Mouse (Mus musculus): ENCODE measurements around the gene Gm13287. TPM values are rescaled to one million over a fixed set of nuclear protein-coding genes. Genes with fewer than 3 reads are reported as not detected.
"Not testable (repeated sequence)": the region's sequence is repeated elsewhere in the genome, so short reads cannot be mapped to it uniquely, and the experiment has no call there.

The Gm13287 gene
- polyA plus RNA-seq, 1 experiment: not detected

DNA sequence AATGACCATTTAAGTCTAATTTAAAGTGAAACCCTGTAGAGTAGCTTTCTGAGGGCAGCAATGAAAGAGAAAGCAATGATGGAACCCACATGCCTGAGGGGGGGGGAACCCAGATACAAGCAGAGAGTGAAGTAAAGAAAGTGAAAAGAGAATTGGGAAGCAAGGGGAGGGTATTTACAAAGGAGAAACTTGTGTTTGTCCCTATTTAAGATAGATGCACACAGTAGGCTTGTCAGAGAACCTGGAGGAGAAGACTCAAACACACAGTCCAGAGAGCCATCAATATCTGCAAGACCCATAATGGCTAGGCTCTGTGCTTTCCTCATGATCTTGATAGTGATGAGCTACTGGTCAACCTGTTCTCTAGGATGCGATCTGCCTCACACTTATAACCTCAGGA is 16.6 kb downstream of the Gm13287 start, which contains the start of gene Ifna11:
Gene Ifna11 (plus strand): TSS at position 301 of the 400 bp plus-strand sequence.
- TF ChIP-seq GATA1 (IDR thresholded peaks at IDR 0.05; ENCODE audit: low read length): no peak

DNA sequence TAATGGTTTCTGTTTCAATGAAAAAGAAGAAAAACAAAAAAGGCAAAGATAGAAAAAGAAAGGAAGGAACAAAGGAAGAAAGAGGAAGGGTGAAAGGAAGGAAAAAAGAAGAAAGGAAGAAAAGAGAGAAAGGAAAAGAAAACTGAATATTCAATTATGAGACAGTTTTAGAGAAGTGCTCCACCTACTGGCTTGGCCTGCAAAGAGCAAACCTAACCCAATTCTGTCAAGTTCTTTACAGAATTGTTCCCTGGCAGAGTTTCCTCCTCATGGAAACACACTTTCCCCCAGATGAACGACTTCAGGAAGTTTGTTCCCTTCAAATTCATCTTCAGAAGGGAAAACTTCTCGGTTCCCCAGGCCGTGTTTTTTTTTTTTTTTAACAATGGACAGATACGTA is 19.9 kb downstream of the Gm13287 start:
- TF ChIP-seq GATA1 (IDR thresholded peaks at IDR 0.05; ENCODE audit: low read length): no peak

DNA sequence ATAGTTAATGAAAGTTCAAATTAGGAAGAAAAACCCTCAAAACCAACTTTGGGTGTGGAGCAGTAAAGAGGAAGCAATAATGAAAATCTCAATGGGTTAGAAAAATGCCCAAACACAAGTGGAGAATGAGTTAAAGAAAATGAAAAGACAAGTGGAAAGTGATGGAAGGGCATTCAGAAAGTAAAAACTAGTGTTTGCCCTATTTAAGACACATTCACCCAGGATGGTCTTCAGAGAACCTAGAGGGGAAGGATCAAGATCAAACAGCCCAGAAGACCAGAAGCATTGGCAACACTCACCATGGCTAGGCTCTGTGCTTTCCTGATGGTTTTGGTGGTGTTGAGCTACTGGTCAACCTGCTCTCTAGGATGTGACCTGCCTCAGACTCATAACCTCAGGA is 24.1 kb downstream of the Gm13287 start, which contains the start of gene Ifna6:
Gene Ifna6 (plus strand): TSS at position 301 of the 400 bp plus-strand sequence.
- TF ChIP-seq GATA1 (IDR thresholded peaks at IDR 0.05; ENCODE audit: low read length): not testable (repeated sequence)

DNA sequence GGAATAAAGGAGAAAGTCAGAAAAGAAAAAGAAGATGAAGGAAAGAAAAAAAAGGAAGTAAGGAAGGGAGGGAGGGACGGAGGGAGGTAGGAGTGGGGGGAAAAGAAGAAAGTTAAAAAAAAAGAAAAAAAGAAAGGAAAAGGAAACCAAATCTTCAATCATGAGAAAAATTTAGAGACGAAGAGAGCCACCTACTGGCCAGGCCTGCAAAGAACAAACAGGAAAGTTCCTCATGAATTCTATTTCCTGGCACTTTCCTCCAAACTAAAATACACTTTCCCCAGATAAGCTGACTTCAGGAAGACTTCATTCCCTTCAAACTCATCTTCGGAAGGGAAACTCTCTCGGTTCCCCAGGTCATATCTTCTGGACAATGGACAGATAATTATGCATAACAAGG is 27.5 kb downstream of the Gm13287 start:
- TF ChIP-seq GATA1 (IDR thresholded peaks at IDR 0.05; ENCODE audit: low read length): no peak

DNA sequence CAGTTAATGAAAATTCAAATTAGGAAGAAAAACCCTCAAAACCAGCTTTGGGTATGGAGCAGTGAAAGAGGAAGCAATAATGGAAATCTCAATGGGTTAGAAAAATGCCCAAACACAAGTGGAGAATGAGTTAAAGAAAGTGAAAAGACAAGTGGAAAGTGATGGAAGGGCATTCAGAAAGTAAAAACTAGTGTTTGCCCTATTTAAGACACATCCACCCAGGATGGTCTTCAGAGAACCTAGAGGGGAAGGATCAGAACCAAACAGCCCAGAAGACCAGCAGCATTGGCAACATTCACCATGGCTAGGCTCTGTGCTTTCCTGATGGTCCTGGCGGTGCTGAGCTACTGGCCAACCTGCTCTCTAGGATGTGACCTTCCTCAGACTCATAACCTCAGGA is 32.2 kb downstream of the Gm13287 start, which contains the start of gene Ifna5:
Gene Ifna5 (plus strand): TSS at position 301 of the 400 bp plus-strand sequence.
- not testable (repeated sequence) for TF ChIP-seq GATA1 (IDR thresholded peaks at IDR 0.05; ENCODE audit: low read length)

DNA sequence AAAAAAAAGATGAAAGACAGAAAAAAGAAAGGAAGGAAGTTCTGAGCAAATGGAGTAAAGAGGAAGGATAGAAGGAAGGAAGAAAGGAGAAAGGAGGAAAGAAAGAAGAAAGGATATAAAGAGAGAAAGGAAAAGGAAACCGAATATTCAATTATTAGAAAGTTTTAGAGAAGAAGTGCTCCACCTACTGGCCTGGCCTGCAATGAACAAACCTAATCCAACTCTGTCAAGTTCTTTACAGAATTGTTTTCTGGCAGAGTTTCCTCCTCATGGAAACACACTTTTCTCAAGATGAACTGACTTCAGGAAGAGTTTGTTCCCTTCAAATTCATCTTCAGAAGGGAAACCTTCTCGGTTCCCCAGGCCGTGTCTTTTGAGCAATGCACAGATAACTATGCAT is 35.8 kb downstream of the Gm13287 start:
- TF ChIP-seq GATA1 (IDR thresholded peaks at IDR 0.05; ENCODE audit: low read length): no peak

DNA sequence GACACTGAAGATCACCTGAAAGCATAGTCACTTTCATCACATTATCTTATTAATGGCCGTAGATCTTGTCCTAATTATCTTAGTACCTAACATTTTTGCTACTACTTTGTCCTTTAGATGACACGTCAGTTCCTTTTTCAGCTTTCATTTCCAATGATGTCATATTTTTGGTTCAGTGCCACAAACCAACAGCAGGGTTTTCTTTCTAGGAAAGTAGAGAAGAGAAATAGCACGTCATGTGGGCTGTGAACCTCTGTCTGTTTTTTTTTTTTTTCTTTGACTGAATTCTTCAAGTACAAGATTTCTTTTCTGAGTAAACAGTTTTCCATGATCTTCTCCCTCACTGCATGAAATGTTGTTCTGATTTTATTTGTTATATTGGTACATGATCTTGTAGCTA is 37.0 kb downstream of the Gm13287 start:
- no peak for TF ChIP-seq GATA1 (IDR thresholded peaks at IDR 0.05; ENCODE audit: low read length)

DNA sequence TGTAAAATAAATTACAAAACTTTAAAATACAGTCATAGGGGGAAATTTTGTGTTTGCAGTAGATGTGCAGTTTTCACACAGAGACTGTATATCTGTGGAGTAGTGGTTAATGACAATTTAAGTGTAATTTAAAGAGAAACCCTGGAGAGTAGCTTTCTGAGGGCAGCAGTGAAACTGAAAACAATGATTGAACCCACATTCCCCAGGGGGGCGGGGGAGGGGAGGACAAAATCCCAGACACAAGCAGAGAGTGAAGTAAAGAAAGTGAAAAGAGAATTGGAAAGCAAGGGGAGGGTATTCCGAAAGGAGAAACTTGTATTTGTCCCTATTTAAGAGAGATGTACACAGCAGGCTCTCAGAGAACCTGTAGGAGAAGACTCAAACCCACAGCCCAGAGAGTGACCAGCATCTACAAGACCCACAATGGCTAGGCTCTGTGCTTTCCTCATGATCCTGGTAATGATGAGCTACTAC is 38.4 kb downstream of the Gm13287 start, which contains the start of gene Ifna4:
Gene Ifna4 (plus strand): TSS at position 424 of the 474 bp plus-strand sequence.
- TF ChIP-seq GATA1 (IDR thresholded peaks at IDR 0.05; ENCODE audit: low read length): no peak

DNA sequence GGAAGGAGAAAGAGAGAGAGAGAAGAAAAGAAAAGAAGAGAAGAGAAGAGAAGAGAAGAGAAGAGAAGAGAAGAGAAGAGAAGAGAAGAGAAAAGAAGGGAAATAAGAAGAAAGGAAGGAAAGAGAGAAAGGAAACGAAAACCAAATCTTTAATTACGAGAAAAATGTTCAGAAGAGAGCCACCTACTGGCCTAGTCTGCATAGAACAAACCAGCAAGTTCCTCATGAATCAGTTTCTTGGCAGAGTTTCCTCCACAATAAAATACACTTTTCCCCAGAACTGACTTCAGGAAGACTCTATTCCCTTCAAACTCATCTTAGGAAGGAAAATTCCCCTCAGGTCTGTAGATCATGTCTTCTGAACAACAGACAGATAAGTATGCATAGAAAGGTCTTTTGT is 42.3 kb downstream of the Gm13287 start:
- no peak for TF ChIP-seq GATA1 (IDR thresholded peaks at IDR 0.05; ENCODE audit: low read length)

DNA sequence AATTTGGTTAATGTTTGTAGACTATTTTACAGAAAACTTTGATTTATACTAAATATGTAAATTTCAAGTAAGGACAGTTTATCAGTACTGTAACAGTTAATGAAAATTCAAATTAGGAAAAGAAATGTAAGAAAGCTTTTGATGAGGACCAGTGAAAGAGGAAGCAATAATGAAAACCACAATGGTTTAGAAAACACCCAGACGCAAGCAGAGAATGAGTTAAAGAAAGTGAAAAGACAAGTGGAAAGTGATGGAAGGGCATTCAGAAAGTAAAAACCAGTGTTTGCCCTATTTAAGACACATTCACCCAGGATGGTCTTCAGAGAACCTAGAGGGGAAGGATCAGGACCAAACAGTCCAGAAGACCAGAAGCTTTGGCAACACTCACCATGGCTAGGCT is 46.6 kb downstream of the Gm13287 start, which contains the start of gene Ifna1:
Gene Ifna1 (plus strand): TSS at position 390 of the 400 bp plus-strand sequence.
- TF ChIP-seq GATA1 (IDR thresholded peaks at IDR 0.05; ENCODE audit: low read length): no peak

DNA sequence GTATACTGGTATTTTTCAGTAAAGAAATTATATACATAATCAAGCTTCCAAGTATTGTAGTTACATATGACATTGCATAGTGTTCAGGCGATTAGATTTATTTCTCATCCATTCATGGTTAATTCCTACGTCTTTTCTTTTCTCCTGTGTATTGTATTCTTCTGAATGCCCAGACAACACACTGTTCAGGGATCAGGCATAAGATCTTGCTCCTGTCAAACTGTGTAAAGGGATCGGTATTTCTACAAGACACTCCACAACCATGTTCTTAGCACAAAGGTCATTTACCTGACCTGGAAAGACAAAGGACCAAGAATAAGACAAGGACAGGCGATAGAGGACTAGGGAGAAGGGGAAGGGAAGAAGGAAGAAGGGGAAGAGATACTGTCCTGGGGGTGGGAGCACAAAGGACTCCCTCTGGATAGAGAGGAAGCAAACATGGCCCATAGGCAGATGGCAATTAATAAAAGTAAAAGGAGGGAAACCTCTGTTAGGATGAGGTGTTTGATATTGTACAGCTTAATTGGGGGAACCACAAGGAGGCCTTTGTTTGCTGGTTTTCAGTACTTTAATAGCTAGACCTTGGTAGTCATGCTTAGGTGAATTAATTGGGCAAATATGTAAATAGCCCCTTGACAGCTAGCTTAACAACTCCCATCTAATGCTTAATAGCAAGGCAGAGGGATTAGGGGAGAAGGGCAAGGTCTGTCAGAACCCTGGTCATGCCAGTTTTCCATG is 48.1 kb downstream of the Gm13287 start:
- no peak for TF ChIP-seq GATA1 (IDR thresholded peaks at IDR 0.05; ENCODE audit: low read length)

Other genes starting within 250 kb of the Gm13287 start
- gene Ifna15, start 245.0 kb upstream of the Gm13287 start, polyA plus RNA-seq (2012): not detected in 2 replicates
- gene Ifna14, start 231.5 kb upstream of the Gm13287 start, polyA plus RNA-seq (2012): not detected in 2 replicates
- gene Ifna9, start 210.9 kb upstream of the Gm13287 start, polyA plus RNA-seq (2012): not detected in 2 replicates
- not detected in 2 replicates for gene Ifna12, start 199.9 kb upstream of the Gm13287 start, polyA plus RNA-seq (2012)
- not detected in 2 replicates for gene C87499, start 168.8 kb upstream of the Gm13287 start, polyA plus RNA-seq (2012)
- gene Ifna13, start 158.8 kb upstream of the Gm13287 start, polyA plus RNA-seq (2012): not detected in 2 replicates
- gene Ifna16, start 126.3 kb upstream of the Gm13287 start, polyA plus RNA-seq (2012): not detected in 2 replicates
- gene Ifna2, start 119.3 kb upstream of the Gm13287 start, polyA plus RNA-seq (2012): not detected in 2 replicates
- gene Ifnab, start 111.9 kb upstream of the Gm13287 start, polyA plus RNA-seq (2012): not detected in 2 replicates
- gene Gm26566, start 81.4 kb upstream of the Gm13287 start, polyA plus RNA-seq (2012): not detected in 2 replicates
- gene Klhl9, start 80.8 kb upstream of the Gm13287 start, polyA plus RNA-seq (2012): 6.4 and 7.6 TPM in 2 replicates
- not detected in 2 replicates for gene Gm13271, start 48.4 kb upstream of the Gm13287 start, polyA plus RNA-seq (2012)
- not detected in 2 replicates for gene Gm13283, start 43.1 kb upstream of the Gm13287 start, polyA plus RNA-seq (2012)
- not detected in 2 replicates for gene Gm13290, start 29.4 kb upstream of the Gm13287 start, polyA plus RNA-seq (2012)
- not detected in 2 replicates for gene Gm13289, start 26.3 kb upstream of the Gm13287 start, polyA plus RNA-seq (2012)
- not detected in 2 replicates for gene Gm13272, start 23.4 kb upstream of the Gm13287 start, polyA plus RNA-seq (2012)
- gene Ifnz, start 21.1 kb upstream of the Gm13287 start, polyA plus RNA-seq (2012): not detected in 2 replicates
- gene Gm13276, start 17.5 kb upstream of the Gm13287 start, polyA plus RNA-seq (2012): not detected in 2 replicates
- not detected in 2 replicates for gene Gm13277, start 14.6 kb upstream of the Gm13287 start, polyA plus RNA-seq (2012)
- gene Gm13278, start 11.7 kb upstream of the Gm13287 start, polyA plus RNA-seq (2012): not detected in 2 replicates
- gene Gm13275, start 8.8 kb upstream of the Gm13287 start, polyA plus RNA-seq (2012): not detected in 2 replicates
- gene Gm13279, start 5.9 kb upstream of the Gm13287 start, polyA plus RNA-seq (2012): not detected in 2 replicates
- not detected in 2 replicates for gene Gm13285, start 3.6 kb upstream of the Gm13287 start, polyA plus RNA-seq (2012)
- gene Gm13288, start 2.3 kb downstream of the Gm13287 start, polyA plus RNA-seq (2012): not detected in 2 replicates
- gene Ifna7, start 13.0 kb downstream of the Gm13287 start, polyA plus RNA-seq (2012): not detected in 2 replicates
- gene Ifna11, start 16.7 kb downstream of the Gm13287 start, polyA plus RNA-seq (2012): not detected in 2 replicates
- not detected in 2 replicates for gene Ifna6, start 24.2 kb downstream of the Gm13287 start, polyA plus RNA-seq (2012)
- gene Ifna5, start 32.3 kb downstream of the Gm13287 start, polyA plus RNA-seq (2012): not detected in 2 replicates
- gene Ifna4, start 38.6 kb downstream of the Gm13287 start, polyA plus RNA-seq (2012): not detected in 2 replicates
- not detected in 2 replicates for gene Ifna1, start 46.8 kb downstream of the Gm13287 start, polyA plus RNA-seq (2012)
- gene Ifne, start 76.9 kb downstream of the Gm13287 start, polyA plus RNA-seq (2012): not detected in 2 replicates

Data from G1E-ER4 (cell line).